Mouse (Mus musculus) heart, embryonic 12.5 days (tissue): ENCODE measurements at regions not wholly inside any gene's neighbourhood (a gene's known extent, or its start where the extent isn't known, plus 50 kb on each side); places are given as distances from the start of the nearest gene placed in this dataset.
A peak's percentile ranks its signal among the peaks of the same experiment; 100 is the strongest.
"Not testable (repeated sequence)": the region's sequence is repeated elsewhere in the genome, so short reads cannot be mapped to it uniquely, and the experiment has no call there.

ENCODE experiments used
- ATAC-seq: fragments of 200-750 bp; cut with Nextera tagmentation; 2 replicates; pipeline ENCODE4 v1.8.0; 2017; ENCODE audit warnings: moderate TSS enrichment, moderate library complexity; ENCODE audit not compliant: insufficient number of reproducible peaks, low FRiP score
- H3K27ac ChIP-seq: fragments of 300-500 bp; sonication (generic); 2 replicates; pipeline ENCODE4 v1.5.1; 2016; ENCODE audit warnings: mild to moderate bottlenecking, moderate library complexity; ENCODE audit not compliant: poor library complexity, severe bottlenecking
- H3K27me3 ChIP-seq: fragments of 300-500 bp; sonication (generic); replicated peaks from 2 replicates; pipeline ENCODE4 v1.6.1; 2016; ENCODE audit warnings: mild to moderate bottlenecking, moderate library complexity
- H3K36me3 ChIP-seq: fragments of 300-500 bp; sonication (generic); 2 replicates; pipeline ENCODE4 v1.6.1; 2016; ENCODE audit warnings: mild to moderate bottlenecking, moderate library complexity
- H3K4me1 ChIP-seq: fragments of 300-500 bp; sonication (generic); replicated peaks from 2 replicates; pipeline ENCODE4 v1.6.1; 2016; ENCODE audit warnings: mild to moderate bottlenecking
- H3K4me2 ChIP-seq: fragments of 300-500 bp; sonication (generic); 2 replicates; pipeline ENCODE4 v1.6.1; 2016; ENCODE audit warnings: mild to moderate bottlenecking, moderate library complexity
- H3K4me3 ChIP-seq: fragments of 300-500 bp; sonication (generic); 2 replicates; pipeline ENCODE4 v1.5.1; 2016; ENCODE audit warnings: mild to moderate bottlenecking
- H3K9ac ChIP-seq: fragments of 300-500 bp; sonication (generic); 2 replicates; pipeline ENCODE4 v1.6.1; 2016; ENCODE audit warnings: mild to moderate bottlenecking, moderate library complexity
- H3K9me3 ChIP-seq: fragments of 300-500 bp; sonication (generic); replicated peaks from 2 replicates; pipeline ENCODE4 v1.6.1; 2016; ENCODE audit warnings: mild to moderate bottlenecking, moderate library complexity
- WGBS: fragments of 180-500 bp; shearing (Covaris S2); methylation state at CpG from one replicate; pipeline ENCODE4 v1.1.7; 2016; 5-methylcytosine and 5-hydroxymethylcytosine counted together

DNA sequence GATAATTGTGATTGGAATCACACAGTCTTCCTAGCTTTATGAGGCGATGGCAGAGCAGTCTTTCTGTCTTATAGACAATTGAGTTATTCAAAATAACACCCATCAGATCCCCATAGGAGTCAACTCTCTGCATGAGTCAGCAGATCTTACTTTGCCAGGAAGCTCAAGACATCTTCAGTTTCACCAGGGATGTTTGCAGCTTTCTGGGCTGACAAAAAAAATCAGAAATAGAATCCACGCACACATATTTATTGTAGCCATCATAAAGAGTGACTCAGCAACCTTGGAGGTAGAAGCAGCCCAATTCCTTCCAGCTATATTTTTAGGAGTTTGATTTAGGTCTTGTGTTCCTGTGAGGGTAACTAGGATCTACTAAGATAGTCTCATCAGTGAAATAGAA lies 122.8 kb upstream of the Ctso start:
- no peak for ATAC-seq
- Histone ChIP-seq H3K4me1 (no peaks in the 10 kb centered on the region), H3K36me3 (no peaks in the 10 kb centered on the region), H3K9ac (no peak overlapping the region), H3K4me3 (no peak overlapping the region), H3K4me2 (no peak overlapping the region), H3K9me3 (no peaks in the 10 kb centered on the region), H3K27me3 (no peaks in the 10 kb centered on the region), H3K27ac (no peak overlapping the region)
- WGBS: 73% methylated on average over 2 of the region's 2 CpGs

GRCm38 (mm10) chr3:81820304-81820703 lies 112.1 kb upstream of the Ctso start:
- ATAC-seq: no peak
- Histone ChIP-seq H3K9me3 (no peaks in the 10 kb centered on the region), H3K27me3 (no peaks in the 10 kb centered on the region), H3K9ac (no peak overlapping the region), H3K27ac (no peak overlapping the region), H3K4me2 (no peak overlapping the region), H3K36me3 (no peaks in the 10 kb centered on the region), H3K4me3 (no peak overlapping the region), H3K4me1 (no peaks in the 10 kb centered on the region)
- WGBS: 56% methylated on average over 2 of the region's 2 CpGs

DNA sequence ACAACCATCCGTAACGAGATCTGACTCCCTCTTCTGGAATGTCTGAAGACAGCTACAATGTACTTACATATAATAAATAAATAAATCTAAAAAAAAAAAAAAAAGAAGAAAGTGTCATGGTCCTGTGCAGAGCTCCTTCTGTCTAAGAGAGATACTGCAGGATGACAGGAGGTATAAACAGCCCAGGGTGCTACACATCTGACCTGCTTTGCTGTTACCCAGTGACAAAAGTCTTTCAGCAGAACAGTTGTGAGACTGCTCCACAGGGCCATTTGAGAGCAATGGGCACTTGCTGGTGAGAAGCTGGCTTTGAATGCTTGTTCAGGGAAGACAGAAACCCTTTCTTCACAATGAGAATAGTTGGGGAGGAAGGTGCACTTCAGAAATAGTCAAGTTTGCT lies 102.9 kb upstream of the Ctso start:
- no peak for ATAC-seq
- H3K4me2 ChIP-seq: no peak overlapping the region

GRCm38 (mm10) chr3:81829966-81830599 lies 102.3 kb upstream of the Ctso start:
- Histone ChIP-seq H3K9ac (no peak overlapping the region), H3K27me3 (no peaks in the 10 kb centered on the region), H3K27ac (no peak overlapping the region), H3K4me1 (no peaks in the 10 kb centered on the region), H3K9me3 (no peaks in the 10 kb centered on the region), H3K36me3 (no peaks in the 10 kb centered on the region), H3K4me3 (no peak overlapping the region), H3K4me2 (no peak overlapping the region)
- ATAC-seq: no peak

More for the DNA sequence above, 102.9 kb upstream of the Ctso start:
- Histone ChIP-seq H3K27ac (no peak overlapping the region), H3K4me3 (no peak overlapping the region), H3K9ac (no peak overlapping the region), H3K27me3 (no peaks in the 10 kb centered on the region), H3K4me1 (no peaks in the 10 kb centered on the region), H3K36me3 (no peaks in the 10 kb centered on the region), H3K9me3 (no peaks in the 10 kb centered on the region)
- WGBS: 80% methylated on average over 1 of the region's 2 CpGs

DNA sequence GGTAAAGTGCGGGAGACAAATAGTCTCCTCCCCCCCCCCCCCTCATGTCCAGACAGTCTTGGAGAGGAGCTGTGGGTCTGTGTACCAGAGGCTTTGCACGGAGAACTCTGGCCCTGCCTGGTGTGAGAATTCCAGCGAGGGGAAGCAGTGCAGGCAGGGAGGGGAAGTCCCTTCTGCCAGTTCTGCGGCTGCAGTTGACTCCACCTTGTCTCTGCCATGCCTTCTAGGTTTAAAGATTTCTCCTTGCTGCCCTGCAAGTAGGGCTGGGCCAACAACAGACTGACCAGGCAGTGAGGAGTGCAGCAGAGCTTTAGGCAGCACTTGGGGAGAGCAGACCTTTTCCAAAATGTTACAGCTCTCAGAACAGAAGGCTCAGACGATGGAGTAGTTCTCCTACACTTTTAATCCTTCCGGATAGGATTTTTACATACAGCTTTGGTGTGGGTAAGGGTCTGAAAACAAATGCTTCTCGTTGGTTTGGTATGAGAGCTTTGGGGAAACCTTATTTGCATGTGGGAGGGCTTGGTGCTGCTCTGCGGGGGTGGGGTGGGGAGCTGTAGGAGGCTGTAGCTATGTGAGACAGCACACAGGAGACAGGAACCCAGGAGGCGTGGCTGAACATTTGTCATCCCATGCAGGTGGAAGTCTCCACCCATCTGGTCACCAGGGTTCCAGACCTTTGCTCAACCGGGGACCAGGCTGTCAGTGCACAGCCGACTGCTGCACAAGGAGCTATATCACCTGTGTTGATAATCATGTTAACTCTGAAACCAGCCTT lies 96.8 kb upstream of the Ctso start:
- Histone ChIP-seq H3K36me3 (no peaks in the 10 kb centered on the region), H3K9me3 (no peaks in the 10 kb centered on the region), H3K9ac (peak overlapping the region; percentile 36; the same call in 1 of the 2 replicates), H3K27ac (0 out of 2 replicates have a peak overlapping the region, but pooled peaks have one; percentile 5), H3K27me3 (no peaks in the 10 kb centered on the region), H3K4me2 (peak overlapping the region; percentile 67), H3K4me3 (peak overlapping the region; percentile 28), H3K4me1 (peaks cover 4% of the 10 kb centered on the region; the same call in 1 of the 2 replicates)
- peak; percentile 42 for ATAC-seq
- 6% methylated on average over 11 of the region's 11 CpGs for WGBS

- no peak overlapping the region for H3K27ac ChIP-seq
- no peak overlapping the region for H3K9ac ChIP-seq
- H3K36me3 ChIP-seq: no peaks in the 10 kb centered on the region
- H3K4me2 ChIP-seq: no peak overlapping the region
- WGBS: 67% methylated on average over 7 of the region's 7 CpGs
- H3K27me3 ChIP-seq: no peaks in the 10 kb centered on the region
- no peak for ATAC-seq
- peaks cover 4% of the 10 kb centered on the region; the same call in 1 of the 2 replicates for H3K4me1 ChIP-seq
- no peak overlapping the region for H3K4me3 ChIP-seq
- H3K9me3 ChIP-seq: no peaks in the 10 kb centered on the region
Measured at GRCm38 (mm10) chr3:81836478-81836877, 95.9 kb upstream of the Ctso start.

GRCm38 (mm10) chr3:81838121-81838520 lies 94.3 kb upstream of the Ctso start:
- H3K27ac ChIP-seq, H3K36me3 ChIP-seq, ATAC-seq, H3K4me2 ChIP-seq, H3K9me3 ChIP-seq, H3K4me1 ChIP-seq, H3K9ac ChIP-seq, H3K4me3 ChIP-seq, H3K27me3 ChIP-seq: not testable (repeated sequence)
- 86% methylated on average over 9 of the region's 9 CpGs for WGBS

- H3K27me3 ChIP-seq: no peaks in the 10 kb centered on the region
- H3K36me3 ChIP-seq: no peaks in the 10 kb centered on the region
- H3K27ac ChIP-seq: no peak overlapping the region
- no peaks in the 10 kb centered on the region for H3K9me3 ChIP-seq
- H3K4me2 ChIP-seq: no peak overlapping the region
- no peak overlapping the region for H3K4me3 ChIP-seq
- 76% methylated on average over 1 of the region's 1 CpGs for WGBS
- no peaks in the 10 kb centered on the region for H3K4me1 ChIP-seq
- no peak for ATAC-seq
- H3K9ac ChIP-seq: no peak overlapping the region
Measured at GRCm38 (mm10) chr3:81864487-81864886, 67.9 kb upstream of the Ctso start.
